Mouse (Mus musculus) hindbrain, embryonic 11.5 days (tissue): Measurements from ENCODE around the gene Inpp1. TPM values are rescaled to one million over a fixed set of nuclear protein-coding genes. Genes with fewer than 3 reads are reported as not detected.

Experiments used
- ATAC-seq: fragments of 200-750 bp; cut with Nextera tagmentation; 2 replicates; pipeline ENCODE4 v1.8.0; 2017; ENCODE audit warnings: mild to moderate bottlenecking, moderate TSS enrichment, moderate library complexity; ENCODE audit not compliant: low FRiP score
- DNase-seq: peaks from one replicate; pipeline ENCODE4 v3.0.0-alpha.2; 2015; ENCODE audit warnings: low spot score
- H3K27ac ChIP-seq: fragments of 300-500 bp; sonication (generic); 2 replicates; pipeline ENCODE4 v1.5.1; 2014; ENCODE audit warnings: mild to moderate bottlenecking, low read depth, low read length
- H3K27me3 ChIP-seq: fragments of 300-500 bp; sonication (generic); 2 replicates; pipeline ENCODE4 v1.6.1; 2014; ENCODE audit warnings: mild to moderate bottlenecking, low read length, moderate library complexity, mixed read lengths; ENCODE audit not compliant: control insufficient read depth, insufficient read depth
- H3K36me3 ChIP-seq: fragments of 300-500 bp; sonication (generic); 2 replicates; pipeline ENCODE4 v1.6.1; 2014; ENCODE audit warnings: mild to moderate bottlenecking, low read length, moderate library complexity, mixed read lengths; ENCODE audit not compliant: control insufficient read depth, insufficient read depth
- H3K4me1 ChIP-seq: fragments of 300-500 bp; sonication (generic); replicated peaks from 2 replicates; pipeline ENCODE4 v1.6.1; 2014; ENCODE audit warnings: low read length, mixed read lengths; ENCODE audit not compliant: control insufficient read depth, insufficient read depth
- H3K4me2 ChIP-seq: fragments of 300-500 bp; sonication (generic); replicated peaks from 2 replicates; pipeline ENCODE4 v1.6.1; 2014; ENCODE audit warnings: mild to moderate bottlenecking, low read depth, low read length
- H3K4me3 ChIP-seq: fragments of 300-500 bp; sonication (generic); 2 replicates; pipeline ENCODE4 v1.5.1; 2014; ENCODE audit warnings: low read depth, low read length
- H3K9ac ChIP-seq: fragments of 300-500 bp; sonication (generic); 2 replicates; pipeline ENCODE4 v1.6.1; 2014; ENCODE audit warnings: low read depth, low read length
- H3K9me3 ChIP-seq: fragments of 300-500 bp; sonication (generic); 2 replicates; pipeline ENCODE4 v1.6.1; 2016; ENCODE audit warnings: low read length; ENCODE audit not compliant: control insufficient read depth
- WGBS: fragments of 180-500 bp; shearing (Covaris S2); extraction: QIAGEN DNeasy Blood & Tissue Kit; methylation state at CpG from one replicate; pipeline ENCODE4 v1.1.7; 2014; 5-methylcytosine and 5-hydroxymethylcytosine counted together
- polyA plus RNA-seq: library from polyadenylated mRNA; unstranded; fragments of >200 nt; fragmentation: Nextera tagmentation; extraction: Ambion mirVana; gene quantifications from 2 replicates; pipeline ENCODE4 v1.2.1, GENCODE M21; 2014

Inpp1 gene
- polyA plus RNA-seq, 1 experiment from 2014 or later: 12.9 TPM

DNA sequence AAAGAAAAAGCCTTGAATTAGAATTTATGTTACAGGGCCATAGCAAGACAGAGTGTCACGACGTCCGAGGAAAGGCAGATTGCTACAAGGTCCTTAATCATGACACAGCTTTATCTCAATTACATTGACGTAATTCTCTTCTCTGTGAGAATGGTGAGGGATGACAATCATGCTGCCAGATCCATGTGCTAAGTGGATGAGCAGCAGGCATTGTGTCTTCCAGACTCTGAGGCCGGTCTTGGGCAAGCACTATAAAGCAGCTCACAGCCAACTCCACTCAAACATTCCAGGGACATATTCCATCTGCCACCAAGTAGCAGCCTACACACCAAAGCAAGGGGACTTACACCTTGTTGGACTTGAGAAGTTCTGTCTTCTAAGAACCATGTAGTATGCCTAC is 17.7 kb downstream of the Inpp1 start:
- 87% methylated on average over 5 of the region's 5 CpGs for WGBS
- Histone ChIP-seq H3K27ac (no peak overlapping the region), H3K9ac (no peak overlapping the region), H3K4me1 (no peaks in the 10 kb centered on the region), H3K4me2 (no peak overlapping the region), H3K4me3 (no peak overlapping the region), H3K27me3 (no peaks in the 10 kb centered on the region), H3K36me3 (no peaks in the 10 kb centered on the region), H3K9me3 (no peaks in the 10 kb centered on the region)
- ATAC-seq (no peak), DNase-seq (no peak)

DNA sequence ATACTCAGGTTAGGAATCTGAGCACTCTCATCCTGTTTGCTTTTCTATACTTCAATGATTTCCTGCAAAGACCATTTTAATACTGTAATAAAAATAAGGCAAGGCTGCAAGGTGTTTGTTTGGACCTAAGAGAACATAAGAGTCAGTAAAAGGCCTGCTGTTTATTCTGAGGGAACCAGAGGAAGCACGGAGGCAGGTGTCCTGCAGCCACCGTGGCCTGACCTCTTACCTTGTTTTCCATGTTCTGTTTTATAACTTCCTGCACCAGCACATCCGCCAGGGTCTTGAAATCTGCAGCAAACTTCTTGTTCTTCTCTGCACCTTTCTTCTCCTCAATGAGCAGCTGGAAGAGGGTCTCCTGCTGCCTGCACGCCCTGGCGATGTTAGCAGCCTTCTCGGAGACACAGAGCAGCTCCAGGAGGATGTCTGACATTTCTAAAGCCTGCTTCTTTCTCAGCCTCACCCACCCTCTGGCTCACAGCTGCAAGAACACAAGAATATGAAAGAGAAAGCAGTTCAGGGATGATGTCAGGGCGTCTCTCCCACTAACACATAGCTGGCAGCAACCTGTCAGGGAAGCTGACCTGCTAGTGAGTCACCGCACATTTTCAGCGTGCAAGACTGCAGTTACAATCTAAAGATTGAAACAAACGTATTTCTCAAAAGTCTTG is 18.3 kb downstream of the Inpp1 start:
- no peak overlapping the region for H3K4me3 ChIP-seq
- no peaks in the 10 kb centered on the region for H3K9me3 ChIP-seq
- H3K27ac ChIP-seq: no peak overlapping the region
- H3K27me3 ChIP-seq: no peaks in the 10 kb centered on the region
- DNase-seq (no peak), ATAC-seq (no peak)
- H3K4me2 ChIP-seq: no peak overlapping the region
- H3K4me1 ChIP-seq: no peaks in the 10 kb centered on the region
- H3K9ac ChIP-seq: no peak overlapping the region
- WGBS: 86% methylated on average over 10 of the region's 10 CpGs
- no peaks in the 10 kb centered on the region for H3K36me3 ChIP-seq

DNA sequence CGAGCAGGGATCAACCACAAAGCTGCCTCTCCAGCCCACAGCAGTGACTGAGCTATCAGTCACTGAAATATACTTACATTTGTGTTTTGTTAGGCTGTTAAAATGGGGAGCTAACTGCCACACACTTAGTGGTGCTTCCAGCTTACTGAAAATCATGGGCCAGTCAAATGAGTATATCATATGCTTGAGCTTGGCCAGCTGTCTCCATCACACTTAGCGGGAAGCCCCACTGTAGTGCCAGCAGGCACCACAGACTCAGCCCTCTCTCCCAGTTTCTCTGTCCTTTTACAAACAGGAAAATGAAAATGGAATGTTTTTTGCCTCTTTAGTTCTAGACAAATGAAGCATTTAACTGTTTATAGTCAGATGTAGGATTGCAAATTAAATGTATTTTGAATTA is 21.6 kb downstream of the Inpp1 start:
- Histone ChIP-seq H3K9ac (no peak overlapping the region), H3K4me3 (no peak overlapping the region), H3K4me2 (no peak overlapping the region), H3K27me3 (no peaks in the 10 kb centered on the region), H3K27ac (no peak overlapping the region), H3K4me1 (no peaks in the 10 kb centered on the region), H3K36me3 (no peaks in the 10 kb centered on the region), H3K9me3 (no peaks in the 10 kb centered on the region)
- 95% methylated on average over 2 of the region's 2 CpGs for WGBS
- ATAC-seq (no peak), DNase-seq (no peak)

GRCm38 (mm10) chr1:52793692-52794091 is 23.8 kb downstream of the Inpp1 start:
- Histone ChIP-seq H3K9ac (no peak overlapping the region), H3K36me3 (no peaks in the 10 kb centered on the region), H3K4me2 (no peak overlapping the region), H3K27ac (no peak overlapping the region), H3K9me3 (no peaks in the 10 kb centered on the region), H3K27me3 (no peaks in the 10 kb centered on the region), H3K4me1 (no peaks in the 10 kb centered on the region), H3K4me3 (no peak overlapping the region)
- 83% methylated on average over 3 of the region's 3 CpGs for WGBS
- ATAC-seq: no peak
- DNase-seq: no peak

DNA sequence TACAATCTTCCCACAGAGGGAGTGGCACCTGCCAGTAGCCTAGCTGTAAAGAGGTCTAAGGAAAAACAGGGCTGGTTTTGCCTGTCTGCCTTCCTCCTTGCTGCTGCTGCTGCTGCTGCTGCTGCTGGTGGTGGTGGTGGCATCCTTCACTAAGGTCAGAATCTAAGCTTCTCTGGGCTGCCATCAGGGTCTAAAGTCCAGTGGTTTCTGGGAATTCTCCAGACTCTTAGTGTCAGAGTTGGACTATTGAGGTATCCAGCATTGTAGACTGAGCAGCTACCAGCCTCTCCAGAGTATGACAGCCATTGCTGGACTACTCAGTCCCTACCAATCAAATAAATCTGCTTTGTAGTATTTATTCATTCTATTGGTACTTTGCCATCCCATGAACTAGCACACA is 24.8 kb downstream of the Inpp1 start:
- no peaks in the 10 kb centered on the region for H3K4me1 ChIP-seq
- no peak overlapping the region for H3K27ac ChIP-seq
- no peak overlapping the region for H3K4me3 ChIP-seq
- ATAC-seq: no peak
- no peaks in the 10 kb centered on the region for H3K9me3 ChIP-seq
- H3K36me3 ChIP-seq: no peaks in the 10 kb centered on the region
- no peaks in the 10 kb centered on the region for H3K27me3 ChIP-seq
- DNase-seq: no peak
- H3K9ac ChIP-seq: no peak overlapping the region
- no peak overlapping the region for H3K4me2 ChIP-seq

DNA sequence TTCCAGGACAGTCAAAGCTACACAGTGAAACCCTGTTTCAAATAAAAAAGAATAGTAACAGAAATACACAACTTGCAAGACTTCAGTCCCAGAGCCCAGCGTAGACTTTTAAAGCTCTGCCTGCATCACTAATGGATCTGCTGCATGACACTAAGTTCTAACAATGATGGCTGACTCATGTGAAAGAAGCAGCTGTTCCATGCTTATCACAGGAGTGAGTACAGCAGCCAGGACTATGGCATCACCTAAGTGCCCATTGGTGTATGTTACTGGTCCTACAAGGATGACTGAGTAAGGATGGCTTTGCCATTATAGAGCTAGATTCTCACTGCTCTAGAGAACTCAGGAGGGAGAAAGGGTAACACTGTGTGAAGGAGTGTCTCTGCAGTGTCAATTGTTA is 30.2 kb downstream of the Inpp1 start:
- no peak overlapping the region for H3K27ac ChIP-seq
- DNase-seq (no peak), ATAC-seq (no peak)
- H3K9me3 ChIP-seq: no peaks in the 10 kb centered on the region
- WGBS: 93% methylated on average over 1 of the region's 1 CpGs
- H3K4me3 ChIP-seq: no peak overlapping the region
- no peaks in the 10 kb centered on the region for H3K27me3 ChIP-seq
- H3K9ac ChIP-seq: no peak overlapping the region
- H3K4me2 ChIP-seq: no peak overlapping the region
- no peaks in the 10 kb centered on the region for H3K4me1 ChIP-seq
- no peaks in the 10 kb centered on the region for H3K36me3 ChIP-seq

DNA sequence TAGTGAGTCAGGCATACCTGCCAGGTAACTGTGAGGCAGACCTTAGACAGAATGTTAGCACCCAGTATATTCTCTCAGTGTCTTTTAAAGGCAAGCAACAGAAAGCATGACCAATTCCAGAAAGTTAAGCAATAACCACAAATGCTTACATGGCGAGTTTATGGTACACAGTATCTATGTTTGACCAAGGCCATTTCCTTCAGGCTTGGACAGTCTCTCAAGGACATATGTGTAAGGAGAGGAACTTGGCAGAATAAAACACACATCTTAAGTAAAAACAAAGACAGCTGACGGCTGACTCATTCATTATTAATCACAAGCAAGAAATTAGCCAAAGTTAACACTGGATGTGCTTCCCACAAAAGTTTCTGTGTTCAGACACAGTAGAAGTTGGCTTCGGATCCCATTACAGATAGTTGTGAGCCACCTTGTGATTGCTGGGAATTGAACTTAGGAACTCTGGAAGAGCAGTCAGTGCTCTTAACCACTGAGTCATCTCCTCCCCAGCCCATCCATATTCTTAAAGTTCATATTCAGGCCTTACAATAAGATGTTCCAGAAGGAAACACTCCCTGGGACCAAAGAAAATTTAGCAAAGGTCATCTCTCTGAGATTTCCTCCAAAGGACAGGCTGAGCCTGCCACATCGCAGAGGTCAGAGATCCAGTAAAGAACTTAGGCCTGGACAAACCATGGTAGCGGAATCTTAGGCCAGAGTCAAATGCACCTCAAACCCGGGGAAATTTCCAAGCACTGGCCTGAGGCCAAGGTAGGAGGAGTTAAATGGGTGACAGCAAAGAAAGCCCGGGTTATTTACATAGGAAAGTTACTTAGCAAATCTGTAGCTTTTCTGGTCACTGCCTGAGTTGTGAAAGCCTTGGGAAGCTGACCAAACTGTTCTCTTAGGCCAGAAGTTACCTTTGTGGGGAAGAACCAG is 52.0 kb downstream of the Inpp1 start:
- no peaks in the 10 kb centered on the region for H3K4me1 ChIP-seq
- H3K27ac ChIP-seq: no peak overlapping the region
- 82% methylated on average over 7 of the region's 7 CpGs for WGBS
- no peaks in the 10 kb centered on the region for H3K9me3 ChIP-seq
- no peak overlapping the region for H3K4me3 ChIP-seq
- no peak for DNase-seq
- ATAC-seq: no peak
- H3K9ac ChIP-seq: no peak overlapping the region
- H3K36me3 ChIP-seq: no peaks in the 10 kb centered on the region
- H3K27me3 ChIP-seq: no peaks in the 10 kb centered on the region
- no peak overlapping the region for H3K4me2 ChIP-seq

GRCm38 (mm10) chr1:52763894-52764809 is 53.3 kb downstream of the Inpp1 start:
- Histone ChIP-seq H3K9ac (no peak overlapping the region), H3K4me3 (no peak overlapping the region), H3K4me1 (no peaks in the 10 kb centered on the region), H3K9me3 (no peaks in the 10 kb centered on the region), H3K36me3 (no peaks in the 10 kb centered on the region), H3K27ac (no peak overlapping the region), H3K27me3 (no peaks in the 10 kb centered on the region), H3K4me2 (no peak overlapping the region)
- WGBS: 74% methylated on average over 4 of the region's 4 CpGs
- ATAC-seq (no peak), DNase-seq (no peak)
